Mouse (Mus musculus): ENCODE data around the gene Mfsd14a. TPM values are rescaled to one million over a fixed set of nuclear protein-coding genes. Genes with fewer than 3 reads are reported as not detected.

Mfsd14a gene
- polyA plus RNA-seq (2015; fragmentation: Nextera tagmentation; extraction: Ambion mirVana): 88.9 and 96.9 TPM in 2 replicates

- Histone ChIP-seq H3K36me3 (peaks cover 2% of the 10 kb centered on the region), H3K4me3 (replicated peaks) (peak within 1 kb of the TSS; percentile 97), H3K4me1 (peaks cover 45% of the 10 kb centered on the region), H3K9ac (peak within 1 kb of the TSS; percentile 98), H3K27ac (peak within 1 kb of the TSS; percentile 96), H3K9me3 (replicated peaks) (no peaks in the 10 kb centered on the region), H3K4me2 (peak within 1 kb of the TSS; percentile 65), H3K27me3 (no peaks in the 10 kb centered on the region)
- peak; percentile 99 for ATAC-seq (replicated peaks; ENCODE audit: low FRiP score)
- under 1% methylated on average over 39 of the region's 39 CpGs for WGBS
Observed at GRCm38 (mm10) chr3:116662463-116662863, at the start of gene Mfsd14a. Gene Mfsd14a, minus strand, starts transcription at chr3:116662677.

GRCm38 (mm10) chr3:116711624-116712435 is 49.4 kb upstream of the Mfsd14a start:
- peak overlapping the region; percentile 92 for H3K9ac ChIP-seq
- peak overlapping the region; percentile 88 for H3K27ac ChIP-seq
- no peaks in the 10 kb centered on the region for H3K36me3 ChIP-seq
- peak overlapping the region; percentile 99 for H3K4me3 ChIP-seq (replicated peaks)
- peak overlapping the region; percentile 87 for H3K4me2 ChIP-seq
- H3K27me3 ChIP-seq: no peaks in the 10 kb centered on the region
- WGBS: under 1% methylated on average over 77 of the region's 85 CpGs
- H3K4me1 ChIP-seq: peaks cover 14% of the 10 kb centered on the region
- peak; percentile 91 for ATAC-seq (replicated peaks; ENCODE audit: low FRiP score)
- no peaks in the 10 kb centered on the region for H3K9me3 ChIP-seq (replicated peaks)

- Histone ChIP-seq H3K9ac (no peak overlapping the region), H3K4me3 (replicated peaks) (peak overlapping the region; percentile 99), H3K27me3 (no peaks in the 10 kb centered on the region), H3K27ac (no peak overlapping the region), H3K4me2 (peak overlapping the region; percentile 87), H3K9me3 (replicated peaks) (no peaks in the 10 kb centered on the region), H3K36me3 (no peaks in the 10 kb centered on the region), H3K4me1 (peaks cover 14% of the 10 kb centered on the region)
- no peak for ATAC-seq (replicated peaks; ENCODE audit: low FRiP score)
- WGBS: 28% methylated on average over 9 of the region's 9 CpGs
Observed at GRCm38 (mm10) chr3:116710941-116711340, 48.5 kb upstream of the Mfsd14a start.

- Histone ChIP-seq H3K9ac (no peak overlapping the region), H3K4me3 (replicated peaks) (no peak overlapping the region), H3K36me3 (0 out of 2 replicates have a peak, but pooled peaks cover 3% of the 10 kb centered on the region), H3K27ac (no peak overlapping the region), H3K4me2 (no peak overlapping the region), H3K27me3 (no peaks in the 10 kb centered on the region), H3K4me1 (peaks cover 4% of the 10 kb centered on the region; the same call in 1 of the 2 replicates), H3K9me3 (replicated peaks) (no peaks in the 10 kb centered on the region)
- WGBS: 79% methylated on average over 1 of the region's 1 CpGs
- no peak for ATAC-seq (replicated peaks; ENCODE audit: low FRiP score)
Observed at GRCm38 (mm10) chr3:116705637-116706204, 43.2 kb upstream of the Mfsd14a start.

- Histone ChIP-seq H3K36me3 (0 out of 2 replicates have a peak, but pooled peaks cover 7% of the 10 kb centered on the region), H3K27ac (no peak overlapping the region), H3K9ac (no peak overlapping the region), H3K9me3 (replicated peaks) (no peaks in the 10 kb centered on the region), H3K4me2 (no peak overlapping the region), H3K27me3 (no peaks in the 10 kb centered on the region), H3K4me1 (0 out of 2 replicates have a peak, but pooled peaks cover 4% of the 10 kb centered on the region), H3K4me3 (replicated peaks) (no peak overlapping the region)
- 90% methylated on average over 5 of the region's 5 CpGs for WGBS
- no peak for ATAC-seq (replicated peaks; ENCODE audit: low FRiP score)
Observed at GRCm38 (mm10) chr3:116703835-116704234, 41.4 kb upstream of the Mfsd14a start.

- no peak overlapping the region for H3K4me2 ChIP-seq
- 0 out of 2 replicates have a peak, but pooled peaks cover 4% of the 10 kb centered on the region for H3K4me1 ChIP-seq
- no peaks in the 10 kb centered on the region for H3K9me3 ChIP-seq (replicated peaks)
- no peak overlapping the region for H3K9ac ChIP-seq
- H3K27me3 ChIP-seq: no peaks in the 10 kb centered on the region
- no peak overlapping the region for H3K27ac ChIP-seq
- H3K4me3 ChIP-seq (replicated peaks): no peak overlapping the region
- H3K36me3 ChIP-seq: 0 out of 2 replicates have a peak, but pooled peaks cover 7% of the 10 kb centered on the region
- WGBS: 75% methylated on average over 1 of the region's 1 CpGs
- 0 out of 2 replicates have a peak, but pooled peaks have one; percentile 35 for ATAC-seq (replicated peaks; ENCODE audit: low FRiP score)
Observed at GRCm38 (mm10) chr3:116702647-116703272, 40.3 kb upstream of the Mfsd14a start.

- Histone ChIP-seq H3K27me3 (no peaks in the 10 kb centered on the region), H3K36me3 (0 out of 2 replicates have a peak, but pooled peaks cover 7% of the 10 kb centered on the region), H3K9me3 (replicated peaks) (no peaks in the 10 kb centered on the region), H3K27ac (no peak overlapping the region), H3K9ac (no peak overlapping the region), H3K4me1 (0 out of 2 replicates have a peak, but pooled peaks cover 4% of the 10 kb centered on the region), H3K4me3 (replicated peaks) (no peak overlapping the region), H3K4me2 (no peak overlapping the region)
- 93% methylated on average over 4 of the region's 4 CpGs for WGBS
- no peak; the same call in 1 of the 2 replicates for ATAC-seq (replicated peaks; ENCODE audit: low FRiP score)
Observed at GRCm38 (mm10) chr3:116701601-116702000, 39.1 kb upstream of the Mfsd14a start.

GRCm38 (mm10) chr3:116698786-116699185 is 36.3 kb upstream of the Mfsd14a start:
- no peak for ATAC-seq (replicated peaks; ENCODE audit: low FRiP score)
- Histone ChIP-seq H3K4me3 (replicated peaks) (no peak overlapping the region), H3K27ac (no peak overlapping the region), H3K9me3 (replicated peaks) (no peaks in the 10 kb centered on the region), H3K4me1 (no peaks in the 10 kb centered on the region), H3K36me3 (peaks cover 6% of the 10 kb centered on the region; the same call in 1 of the 2 replicates), H3K27me3 (no peaks in the 10 kb centered on the region), H3K4me2 (no peak overlapping the region), H3K9ac (no peak overlapping the region)
- WGBS: 61% methylated on average over 2 of the region's 2 CpGs

- H3K9me3 ChIP-seq (replicated peaks): no peaks in the 10 kb centered on the region
- no peaks in the 10 kb centered on the region for H3K4me1 ChIP-seq
- 85% methylated on average over 2 of the region's 2 CpGs for WGBS
- no peak for ATAC-seq (replicated peaks; ENCODE audit: low FRiP score)
- no peak overlapping the region for H3K27ac ChIP-seq
- no peaks in the 10 kb centered on the region for H3K27me3 ChIP-seq
- H3K4me3 ChIP-seq (replicated peaks): no peak overlapping the region
- H3K9ac ChIP-seq: no peak overlapping the region
- peaks cover 16% of the 10 kb centered on the region; the same call in 1 of the 2 replicates for H3K36me3 ChIP-seq
- no peak overlapping the region for H3K4me2 ChIP-seq
Observed at GRCm38 (mm10) chr3:116695666-116695985, 33.1 kb upstream of the Mfsd14a start.

- H3K27ac ChIP-seq: no peak overlapping the region
- H3K4me3 ChIP-seq (replicated peaks): no peak overlapping the region
- H3K4me1 ChIP-seq: no peaks in the 10 kb centered on the region
- no peaks in the 10 kb centered on the region for H3K27me3 ChIP-seq
- H3K4me2 ChIP-seq: no peak overlapping the region
- peaks cover 16% of the 10 kb centered on the region; the same call in 1 of the 2 replicates for H3K36me3 ChIP-seq
- no peak for ATAC-seq (replicated peaks; ENCODE audit: low FRiP score)
- H3K9ac ChIP-seq: no peak overlapping the region
- 87% methylated on average over 8 of the region's 8 CpGs for WGBS
- H3K9me3 ChIP-seq (replicated peaks): no peaks in the 10 kb centered on the region
Observed at GRCm38 (mm10) chr3:116694955-116695665, 32.6 kb upstream of the Mfsd14a start.

- Histone ChIP-seq H3K27ac (no peak overlapping the region), H3K4me1 (no peaks in the 10 kb centered on the region), H3K36me3 (peaks cover 13% of the 10 kb centered on the region; the same call in 1 of the 2 replicates), H3K4me3 (replicated peaks) (no peak overlapping the region), H3K9ac (no peak overlapping the region), H3K27me3 (no peaks in the 10 kb centered on the region), H3K9me3 (replicated peaks) (no peaks in the 10 kb centered on the region), H3K4me2 (no peak overlapping the region)
- no peak for ATAC-seq (replicated peaks; ENCODE audit: low FRiP score)
- 94% methylated on average over 3 of the region's 3 CpGs for WGBS
Observed at GRCm38 (mm10) chr3:116694312-116694711, 31.8 kb upstream of the Mfsd14a start.

All from kidney, embryonic 15.5 days (tissue).